Comparison of ENCODE assay signal across 8 mouse cellular contexts in genomic region chr6:92091130-92091591, GRCm38 (mm10). TPM values are rescaled to one million over a fixed set of nuclear protein-coding genes. Genes with fewer than 3 reads are reported as not detected.
DNase-seq lines count a peak whose midpoint lies in the region; ATAC-seq and TF ChIP-seq lines count a peak whose summit lies in the region.

Nr2c2 (plus strand) TSS chr6:92091390.

- peak within 1 kb of the TSS; percentile 93 for H3K4me3 ChIP-seq in bone marrow macrophage, adult 2 months (ENCODE audit: insufficient read depth, low read length)
- peak within 1 kb of the TSS; percentile 97 for H3K4me3 ChIP-seq in embryonic facial prominence, embryonic 15.5 days (replicated peaks)
- peak within 1 kb of the TSS; percentile 95 for H3K4me3 ChIP-seq in limb, embryonic 14.5 days (replicated peaks; ENCODE audit: low read length)
- H3K4me3 ChIP-seq in midbrain, embryonic 16.5 days (ENCODE audit: low read depth, low read length), result peak within 1 kb of the TSS; percentile 99
- peak within 1 kb of the TSS; percentile 83 for H3K4me3 ChIP-seq in spleen, adult 2 months (ENCODE audit: extremely low read depth, insufficient read depth, insufficient read length)

- H3K27ac ChIP-seq in bone marrow macrophage, adult 2 months (ENCODE audit: insufficient read depth, low read depth, low read length), result peak within 1 kb of the TSS; percentile 98
- H3K27ac ChIP-seq in embryonic facial prominence, embryonic 15.5 days (replicated peaks), result peak within 1 kb of the TSS; percentile 99
- H3K27ac ChIP-seq in limb, embryonic 14.5 days (replicated peaks; ENCODE audit: low read depth, low read length), result peak within 1 kb of the TSS; percentile 97
- H3K27ac ChIP-seq in midbrain, embryonic 16.5 days (ENCODE audit: low read length), result peak within 1 kb of the TSS; percentile 99
- peak within 1 kb of the TSS; percentile 98 for H3K27ac ChIP-seq in spleen, adult 2 months (ENCODE audit: insufficient read depth, low read length)

- ATAC-seq in embryonic facial prominence, embryonic 15.5 days (ENCODE audit: insufficient number of reproducible peaks, low FRiP score, low TSS enrichment, low read depth), result peak; percentile 63
- ATAC-seq in limb, embryonic 14.5 days (ENCODE audit: low FRiP score, low read depth), result peak; percentile 36; the same call in 1 of the 2 replicates
- ATAC-seq in midbrain, embryonic 16.5 days, result peak; percentile 75

- WGBS in embryonic facial prominence, embryonic 15.5 days, result under 1% methylated on average over 58 of the region's 58 CpGs
- 0% methylated on average over 18 of the region's 58 CpGs for WGBS in limb, embryonic 14.5 days
- WGBS in midbrain, embryonic 16.5 days, result under 1% methylated on average over 49 of the region's 58 CpGs
- WGBS in spleen, adult 2 months, result under 1% methylated on average over 40 of the region's 58 CpGs

- H3K4me1 ChIP-seq in bone marrow macrophage, adult 2 months (ENCODE audit: control insufficient read depth, insufficient read depth, low read length), result peaks cover 24% of the 10 kb centered on the region
- peaks cover 28% of the 10 kb centered on the region for H3K4me1 ChIP-seq in embryonic facial prominence, embryonic 15.5 days
- peaks cover 21% of the 10 kb centered on the region for H3K4me1 ChIP-seq in limb, embryonic 14.5 days (ENCODE audit: control insufficient read depth, insufficient read depth, low read length)
- H3K4me1 ChIP-seq in midbrain, embryonic 16.5 days (ENCODE audit: control insufficient read depth, insufficient read depth, low read length), result peaks cover 36% of the 10 kb centered on the region
- peaks cover 7% of the 10 kb centered on the region for H3K4me1 ChIP-seq in spleen, adult 2 months (ENCODE audit: control insufficient read depth, insufficient read depth, insufficient read length)

- TF ChIP-seq CTCF in bone marrow macrophage, adult 2 months (IDR thresholded peaks at IDR 0.05; ENCODE audit: low read depth, low read length), result no peak
- TF ChIP-seq CTCF in spleen, adult 2 months (IDR thresholded peaks at IDR 0.05; ENCODE audit: extremely low read depth, insufficient read depth, insufficient read length, insufficient replicate concordance), result no peak

- DNase-seq in A20 (ENCODE audit: low read depth, low spot score), result peak; percentile 85
- DNase-seq in heart, adult 8-10 months (ENCODE audit: low spot score), result peak; percentile 82
- peak; percentile 87 for DNase-seq in kidney, adult 9 months
- peak; percentile 60 for DNase-seq in limb, embryonic 14.5 days (ENCODE audit: low spot score)
- peak; percentile 41 to 84 for DNase-seq in spleen, adult 2 months (ENCODE audit: low read depth in 1 of 2, low spot score in 2 of 2)

- H3K27me3 ChIP-seq in embryonic facial prominence, embryonic 15.5 days, result no peaks in the 10 kb centered on the region
- no peaks in the 10 kb centered on the region for H3K27me3 ChIP-seq in limb, embryonic 14.5 days (ENCODE audit: control insufficient read depth, insufficient read depth, low read length)
- H3K27me3 ChIP-seq in midbrain, embryonic 16.5 days (ENCODE audit: control insufficient read depth, insufficient read depth, low read depth, low read length), result no peaks in the 10 kb centered on the region
- H3K27me3 ChIP-seq in spleen, adult 2 months (ENCODE audit: control insufficient read depth, insufficient read depth, low read length), result no peaks in the 10 kb centered on the region

- peak within 1 kb of the TSS; percentile 66 for H3K4me2 ChIP-seq in embryonic facial prominence, embryonic 15.5 days (replicated peaks)
- H3K4me2 ChIP-seq in limb, embryonic 14.5 days (replicated peaks; ENCODE audit: low read depth, low read length, severe bottlenecking), result peak within 1 kb of the TSS; percentile 77
- H3K4me2 ChIP-seq in midbrain, embryonic 16.5 days (ENCODE audit: low read length), result peak within 1 kb of the TSS; percentile 76

- peak within 1 kb of the TSS; percentile 93 for H3K9ac ChIP-seq in embryonic facial prominence, embryonic 15.5 days
- H3K9ac ChIP-seq in limb, embryonic 14.5 days (ENCODE audit: low read depth, low read length, severe bottlenecking), result peak within 1 kb of the TSS; percentile 95
- peak within 1 kb of the TSS; percentile 98 for H3K9ac ChIP-seq in midbrain, embryonic 16.5 days (ENCODE audit: low read depth, low read length)

- no peaks in the 10 kb centered on the region for H3K9me3 ChIP-seq in embryonic facial prominence, embryonic 15.5 days (replicated peaks)
- H3K9me3 ChIP-seq in limb, embryonic 14.5 days (ENCODE audit: control insufficient read depth, low read length), result no peaks in the 10 kb centered on the region
- no peaks in the 10 kb centered on the region for H3K9me3 ChIP-seq in midbrain, embryonic 16.5 days (replicated peaks; ENCODE audit: control insufficient read depth, low read length, poor library complexity, severe bottlenecking)

- no peaks in the 10 kb centered on the region for H3K36me3 ChIP-seq in embryonic facial prominence, embryonic 15.5 days
- no peaks in the 10 kb centered on the region for H3K36me3 ChIP-seq in limb, embryonic 14.5 days (ENCODE audit: control insufficient read depth, insufficient read depth, low read length)
- no peaks in the 10 kb centered on the region for H3K36me3 ChIP-seq in midbrain, embryonic 16.5 days (ENCODE audit: control insufficient read depth, insufficient read depth, low read length)
- H3K36me3 ChIP-seq in spleen, adult 2 months (ENCODE audit: control insufficient read depth, insufficient read depth, low read length), result no peaks in the 10 kb centered on the region

- no peak for TF ChIP-seq POLR2A in bone marrow macrophage, adult 2 months (IDR thresholded peaks at IDR 0.05; ENCODE audit: borderline replicate concordance, low read depth, low read length)
- TF ChIP-seq POLR2A in limb, embryonic 14.5 days (IDR thresholded peaks at IDR 0.05; ENCODE audit: borderline replicate concordance, extremely low read depth, insufficient read depth, insufficient read length), result 0 out of 2 replicates have a peak, but pooled peaks have one; percentile 66
- TF ChIP-seq POLR2A in spleen, adult 2 months (IDR thresholded peaks at IDR 0.05; ENCODE audit: low read depth, low read length), result peak; percentile 63; the same call in 1 of the 2 replicates

RNA-seq across cellular contexts. Expression of gene Nr2c2, which starts in this region (rescaled TPM):
- 26.2 and 28.2 TPM in 2 replicates for polyA plus RNA-seq in bone marrow macrophage, adult 2 months (2012; ENCODE audit: insufficient read depth, insufficient read length, missing spikeins)
- 25.3 and 25.9 TPM in 2 replicates for polyA plus RNA-seq in embryonic facial prominence, embryonic 15.5 days (2015; fragmentation: Nextera tagmentation; extraction: Ambion mirVana)
- 10 to 100 TPM; 20.0 to 24.9 (median 21.8) TPM for total RNA-seq in heart, adult 8-10 months (2022)
- polyA plus RNA-seq in limb, embryonic 14.5 days (2012; rRNA removed), result 23.1 and 26.1 TPM in 2 replicates
- polyA plus RNA-seq in limb, embryonic 14.5 days (2014; fragmentation: Nextera tagmentation; extraction: Ambion mirVana), result 27.1 and 35.3 TPM in 2 replicates
- polyA plus RNA-seq in midbrain, embryonic 16.5 days (2015; fragmentation: Nextera tagmentation; extraction: Ambion mirVana), result 18.7 and 23.4 TPM in 2 replicates
- 14.3 and 20.5 TPM in 2 replicates for polyA plus RNA-seq in spleen, adult 2 months (2012; rRNA removed)

Comparison
In these comparisons a context has a peak if more than half of its experiments do, and no peak if none do; other contexts are left out.
1. Peak in every context shown above with its lines: DNase-seq, ATAC-seq, H3K4me3 ChIP-seq and H3K27ac ChIP-seq.